Mouse (Mus musculus) erythroblast, embryonic 14.5 days (primary cell): ENCODE measurements around the gene Ppp1r11. TPM values are rescaled to one million over a fixed set of nuclear protein-coding genes. Genes with fewer than 3 reads are reported as not detected.

Experiments
- H3K27me3 ChIP-seq: 2 replicates; pipeline ENCODE4 v1.6.1; 2012; ENCODE audit warnings: inconsistent platforms; ENCODE audit not compliant: control insufficient read depth
- H3K36me3 ChIP-seq: 2 replicates; pipeline ENCODE4 v1.6.1; 2012; ENCODE audit warnings: mild to moderate bottlenecking, inconsistent platforms; ENCODE audit not compliant: control insufficient read depth
- H3K4me1 ChIP-seq: 2 replicates; pipeline ENCODE4 v1.6.1; 2012; ENCODE audit warnings: inconsistent platforms; ENCODE audit not compliant: control insufficient read depth
- H3K4me3 ChIP-seq: replicated peaks from 2 replicates; pipeline ENCODE3; 2012; ENCODE audit warnings: moderate library complexity, mild to moderate bottlenecking, inconsistent platforms
- H3K9me3 ChIP-seq: 2 replicates; pipeline ENCODE4 v1.6.1; 2012; ENCODE audit warnings: low read length, inconsistent platforms, mixed read lengths; ENCODE audit not compliant: control insufficient read depth
- GATA1 ChIP-seq: IDR thresholded peaks from 2 replicates; pipeline ENCODE4 v1.6.1; 2012; ENCODE audit warnings: low read length, inconsistent platforms, mixed read lengths
- TAL1 ChIP-seq: IDR thresholded peaks from 3 replicates; pipeline ENCODE4 v1.6.1; 2012; ENCODE audit warnings: low read length, inconsistent platforms, mixed read lengths
- polyA plus RNA-seq: library from polyadenylated mRNA; stranded (reverse); fragments of >175 nt; gene quantifications from 2 replicates; pipeline ENCODE4 v1.2.3, GENCODE M21; 2012

The Ppp1r11 gene
- polyA plus RNA-seq, 1 experiment: 7.6 TPM

GRCm38 (mm10) chr17:36903651-36904050, 47.9 kb downstream of the Ppp1r11 start:
- Histone ChIP-seq H3K4me3 (no peak overlapping the region), H3K27me3 (peaks cover 15% of the 10 kb centered on the region)

GRCm38 (mm10) chr17:36900691-36901090, 50.9 kb downstream of the Ppp1r11 start:
- Histone ChIP-seq H3K4me3 (no peak overlapping the region), H3K36me3 (no peaks in the 10 kb centered on the region), H3K4me1 (no peaks in the 10 kb centered on the region), H3K9me3 (no peaks in the 10 kb centered on the region), H3K27me3 (peaks cover 16% of the 10 kb centered on the region)
- TF ChIP-seq TAL1: no peak
- TF ChIP-seq GATA1: no peak

More at GRCm38 (mm10) chr17:36903651-36904050, 47.9 kb downstream of the Ppp1r11 start:
- no peak for TF ChIP-seq TAL1
- TF ChIP-seq GATA1: no peak
- Histone ChIP-seq H3K36me3 (no peaks in the 10 kb centered on the region), H3K9me3 (no peaks in the 10 kb centered on the region), H3K4me1 (no peaks in the 10 kb centered on the region)

- TF ChIP-seq GATA1: no peak
- TF ChIP-seq TAL1: no peak
- Histone ChIP-seq H3K27me3 (peaks cover 16% of the 10 kb centered on the region), H3K4me3 (no peak overlapping the region)
These were observed 51.5 kb downstream of the Ppp1r11 start for GRCm38 (mm10) chr17:36900001-36900400.

GRCm38 (mm10) chr17:36899376-36899775, 52.2 kb downstream of the Ppp1r11 start:
- TF ChIP-seq GATA1: no peak
- Histone ChIP-seq H3K4me1 (no peaks in the 10 kb centered on the region), H3K27me3 (peaks cover 18% of the 10 kb centered on the region), H3K36me3 (no peaks in the 10 kb centered on the region), H3K4me3 (no peak overlapping the region), H3K9me3 (no peaks in the 10 kb centered on the region)

More at GRCm38 (mm10) chr17:36900001-36900400, 51.5 kb downstream of the Ppp1r11 start:
- no peaks in the 10 kb centered on the region for H3K4me1 ChIP-seq
- H3K36me3 ChIP-seq: no peaks in the 10 kb centered on the region
- H3K9me3 ChIP-seq: no peaks in the 10 kb centered on the region

Other genes starting within 250 kb of the Ppp1r11 start
- gene H2-M10.5, start 178.8 kb downstream of the Ppp1r11 start, polyA plus RNA-seq: not detected in 2 replicates
- gene H2-M10.6, start 139.6 kb downstream of the Ppp1r11 start, polyA plus RNA-seq: not detected in 2 replicates
- 2.5 and 2.7 TPM in 2 replicates for gene Trim26, start 114.6 kb downstream of the Ppp1r11 start, polyA plus RNA-seq
- gene Trim15, start 84.5 kb downstream of the Ppp1r11 start, polyA plus RNA-seq: 0.08 TPM in 2 replicates
- 33.1 and 48.3 TPM in 2 replicates for gene Trim10, start 82.2 kb downstream of the Ppp1r11 start, polyA plus RNA-seq
- not detected in 2 replicates for gene Trim40, start 61.6 kb downstream of the Ppp1r11 start, polyA plus RNA-seq
- 0.02 TPM in 1 of 2 replicates, not detected in the other for gene Trim31, start 53.6 kb downstream of the Ppp1r11 start, polyA plus RNA-seq
- gene Rnf39, start 8.8 kb downstream of the Ppp1r11 start, polyA plus RNA-seq: not detected in 2 replicates
- gene Znrd1, start 6.8 kb upstream of the Ppp1r11 start, polyA plus RNA-seq: 0.28 and 0.48 TPM in 2 replicates
- gene Znrd1as, start 6.9 kb upstream of the Ppp1r11 start, polyA plus RNA-seq: 0.04 and 0.07 TPM in 2 replicates
- not detected in 2 replicates for gene 2410137M14Rik, start 29.5 kb upstream of the Ppp1r11 start, polyA plus RNA-seq
- gene H2-M5, start 37.8 kb upstream of the Ppp1r11 start, polyA plus RNA-seq: not detected in 2 replicates
- not detected in 2 replicates for gene Zfp57, start 49.4 kb upstream of the Ppp1r11 start, polyA plus RNA-seq
- not detected in 2 replicates for gene Mog, start 71.7 kb upstream of the Ppp1r11 start, polyA plus RNA-seq
- gene Gabbr1, start 94.2 kb upstream of the Ppp1r11 start, polyA plus RNA-seq: 0.08 TPM in 1 of 2 replicates, not detected in the other
- not detected in 2 replicates for gene Olfr90, start 136.8 kb upstream of the Ppp1r11 start, polyA plus RNA-seq
- 0.04 TPM in 1 of 2 replicates, not detected in the other for gene Olfr91, start 146.5 kb upstream of the Ppp1r11 start, polyA plus RNA-seq
- not detected in 2 replicates for gene Olfr92, start 168.3 kb upstream of the Ppp1r11 start, polyA plus RNA-seq
- gene Olfr93, start 209.8 kb upstream of the Ppp1r11 start, polyA plus RNA-seq: not detected in 2 replicates
- gene Ubd, start 242.2 kb upstream of the Ppp1r11 start, polyA plus RNA-seq: not detected in 2 replicates
- not detected in 2 replicates for gene Olfr94, start 249.3 kb upstream of the Ppp1r11 start, polyA plus RNA-seq